Mouse (Mus musculus): Measurements from ENCODE around the gene Plcb3.

Plcb3 gene

DNA sequence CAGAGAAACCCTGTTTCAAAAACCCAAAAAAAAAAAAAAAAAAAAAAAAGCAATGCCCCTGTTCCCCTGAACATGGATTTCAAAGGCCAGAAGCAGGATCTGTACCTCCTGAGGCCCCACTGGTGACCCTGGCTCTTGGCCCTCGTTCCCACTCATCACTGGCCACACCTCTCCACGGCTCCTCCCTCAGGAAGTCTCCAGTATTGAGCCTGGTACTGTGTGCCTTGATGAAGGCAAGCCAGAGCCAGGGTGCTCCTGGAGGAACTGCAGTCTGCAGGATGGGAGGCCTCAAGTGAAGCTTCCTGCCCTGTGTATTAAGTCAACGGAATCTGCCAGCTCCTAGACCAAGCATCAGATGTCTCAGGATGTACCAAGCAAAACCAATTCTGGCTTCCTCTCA lies 70.1 kb downstream of the Plcb3 start:
- no peak for DNase-seq (ENCODE audit: extremely low spot score, low read depth, low spot score)

DNA sequence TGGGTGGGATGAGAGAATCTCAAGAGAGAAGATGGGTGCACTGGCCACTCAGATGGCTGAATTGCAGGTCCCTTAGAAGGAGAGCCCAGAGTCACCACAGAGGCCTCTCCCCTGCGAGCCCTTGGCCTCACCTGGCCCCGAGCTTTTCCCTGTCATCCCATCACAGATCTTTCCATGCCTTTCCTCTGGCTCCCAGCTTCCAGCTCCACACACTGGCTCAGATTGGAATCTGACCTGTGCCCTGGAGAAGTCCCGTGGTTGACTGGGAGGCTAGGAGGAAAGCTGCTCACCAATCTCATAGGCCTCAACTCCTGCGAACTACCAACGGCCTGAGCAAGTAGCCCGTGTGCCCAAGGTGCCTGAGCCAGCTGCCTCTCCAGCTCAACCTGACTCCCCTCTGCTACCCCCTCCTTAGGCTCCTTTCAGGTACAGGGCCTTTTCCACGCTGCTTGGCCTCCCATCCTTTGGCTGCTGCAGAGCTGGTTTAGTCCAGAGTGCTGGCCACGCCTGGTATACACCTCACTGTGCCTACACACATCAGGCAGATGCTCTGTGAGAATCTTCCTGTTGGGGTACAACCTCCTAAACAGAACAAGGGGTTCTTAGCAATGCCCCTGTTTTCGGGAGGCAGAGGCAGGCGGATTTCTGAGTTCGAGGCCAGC lies 70.6 kb downstream of the Plcb3 start:
- DNase-seq (ENCODE audit: extremely low spot score, low read depth, low spot score) = no peak

DNA sequence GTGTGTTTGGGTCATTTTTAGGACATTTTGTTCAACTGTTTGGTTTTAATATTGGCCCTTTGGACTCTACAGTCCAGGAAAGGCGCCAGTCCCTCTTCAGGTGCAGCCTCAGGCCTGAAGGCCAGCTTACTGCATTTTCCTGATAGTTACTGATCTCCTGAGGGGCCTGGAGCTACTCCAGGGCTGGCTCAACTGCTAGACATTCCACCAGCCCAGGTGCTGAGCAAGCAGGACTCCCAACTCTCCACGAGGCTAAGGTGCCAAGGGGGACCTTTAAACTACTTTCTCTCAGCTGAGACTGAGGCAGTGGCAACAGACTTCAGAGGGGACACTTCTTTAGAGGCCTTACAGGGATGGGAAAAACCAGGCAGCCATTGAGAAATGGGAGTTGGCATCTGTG lies 71.4 kb downstream of the Plcb3 start:
- DNase-seq (ENCODE audit: extremely low spot score, low read depth, low spot score) = no peak

DNA sequence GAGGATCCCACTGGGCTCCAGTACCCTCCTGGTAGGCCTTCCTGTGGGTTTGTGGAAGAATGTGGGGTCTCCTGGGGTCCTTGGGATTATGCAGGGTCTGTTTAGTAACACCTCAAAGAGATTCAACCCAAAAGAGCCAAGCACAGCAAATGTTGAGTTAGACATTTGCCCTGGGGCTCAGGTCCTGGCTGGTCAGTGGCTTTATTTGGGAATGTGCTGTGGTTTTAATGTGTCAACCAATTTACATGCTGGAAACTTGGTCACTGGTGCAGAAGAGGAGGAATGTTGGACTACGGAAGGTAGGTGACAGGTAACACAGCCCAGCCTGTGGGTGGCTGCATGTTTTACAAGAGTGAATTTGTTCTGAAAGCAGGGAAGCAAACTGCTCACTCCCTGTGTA lies 73.2 kb downstream of the Plcb3 start:
- no peak for DNase-seq (ENCODE audit: extremely low spot score, low read depth, low spot score)
